Mouse (Mus musculus) T-helper 2 cell (primary cell): Measurements from ENCODE around the gene Gmeb1.
"Not testable (repeated sequence)": the region's sequence is repeated elsewhere in the genome, so short reads cannot be mapped to it uniquely, and the experiment has no call there.

Source experiments
- in situ Hi-C: fragments of 300-600 bp; cut with MboI, MseI; formaldehyde crosslinking; loops from one replicate; pipeline ENCODE4 v1.15.1; 2025; ENCODE audit warnings: high pct_unique_total_duplicates

The Gmeb1 gene

GRCm38 (mm10) chr4:132230422-132230821 is 31.0 kb downstream of the Gmeb1 start:
- in situ Hi-C loops: no loop called here

DNA sequence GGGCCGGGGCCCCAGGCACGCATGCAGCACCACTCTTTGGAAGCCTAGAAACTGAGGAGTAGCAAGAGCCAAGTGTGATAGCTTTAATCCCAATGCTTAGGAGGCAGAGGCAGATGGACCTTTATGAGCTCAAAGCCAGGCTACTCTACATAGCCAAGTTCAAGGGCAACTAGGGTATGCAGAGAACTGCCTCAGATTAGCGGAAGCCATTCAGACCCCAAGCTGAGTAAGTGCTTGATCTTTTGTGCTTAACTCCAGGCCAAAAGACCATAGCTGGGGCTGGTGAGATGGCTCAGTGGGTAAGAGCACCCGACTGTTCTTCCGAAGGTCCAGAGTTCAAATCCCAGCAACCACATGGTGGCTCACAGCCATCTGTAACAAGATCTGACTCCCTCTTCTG is 39.4 kb downstream of the Gmeb1 start:
- in situ Hi-C loops: not testable (repeated sequence)

- in situ Hi-C loops: not testable (repeated sequence)
Measured at GRCm38 (mm10) chr4:132218439-132218838, 43.0 kb downstream of the Gmeb1 start.

- in situ Hi-C loops: no loop called here
Measured at GRCm38 (mm10) chr4:132217781-132218180, 43.6 kb downstream of the Gmeb1 start.

GRCm38 (mm10) chr4:132216602-132217001 is 44.8 kb downstream of the Gmeb1 start:
- in situ Hi-C loops: no loop called here

DNA sequence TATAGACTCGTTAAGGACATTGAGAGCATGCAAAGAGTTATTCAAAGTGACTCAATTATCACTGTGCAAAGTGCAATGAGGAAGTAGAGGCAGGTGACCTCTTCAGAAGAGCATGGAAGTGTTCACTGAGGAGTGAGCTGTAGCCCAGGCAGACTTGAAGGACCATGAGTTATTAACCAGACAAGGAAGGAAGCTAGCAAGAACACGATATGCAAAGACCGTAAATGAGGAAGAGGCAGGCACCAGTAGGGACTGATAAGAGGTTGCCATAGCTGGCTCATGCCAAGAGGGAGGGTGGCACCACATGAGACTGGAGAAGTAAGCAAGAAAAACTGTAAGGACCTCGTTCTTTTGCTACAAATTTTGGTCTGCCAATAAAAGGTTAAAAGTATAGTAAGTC is 46.6 kb downstream of the Gmeb1 start:
- in situ Hi-C loops: no loop called here

GRCm38 (mm10) chr4:132211953-132212734 is 49.3 kb downstream of the Gmeb1 start, which contains the start of gene Ythdf2:
Gene Ythdf2, minus strand, starts transcription at chr4:132212303.
- in situ Hi-C loops: no loop called here

- in situ Hi-C loops: no loop called here
Measured at GRCm38 (mm10) chr4:132211091-132211942, 50.1 kb downstream of the Gmeb1 start.

DNA sequence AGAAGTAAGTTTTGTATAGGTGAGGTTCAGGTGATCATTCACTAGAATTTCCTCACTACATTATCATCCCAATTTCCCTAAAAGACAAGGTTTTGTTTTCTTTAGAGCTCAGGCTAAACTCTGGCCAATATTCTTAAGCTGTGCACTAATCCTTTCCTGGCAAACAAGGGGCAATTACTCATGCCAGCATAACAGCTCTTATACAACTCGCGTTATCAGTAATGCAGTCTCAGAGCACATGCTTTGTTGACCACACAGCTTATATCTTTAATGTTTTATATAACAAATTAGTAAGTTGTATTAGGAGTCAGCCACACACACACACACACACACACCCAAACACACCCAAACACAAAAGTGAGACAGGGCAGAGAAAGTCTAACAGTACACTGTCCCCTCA is 51.1 kb downstream of the Gmeb1 start:
- in situ Hi-C loops: no loop called here

- in situ Hi-C loops: no loop called here
Measured at GRCm38 (mm10) chr4:132209299-132209698, 52.1 kb downstream of the Gmeb1 start.

- in situ Hi-C loops: no loop called here
Measured at GRCm38 (mm10) chr4:132207280-132207679, 54.1 kb downstream of the Gmeb1 start.

DNA sequence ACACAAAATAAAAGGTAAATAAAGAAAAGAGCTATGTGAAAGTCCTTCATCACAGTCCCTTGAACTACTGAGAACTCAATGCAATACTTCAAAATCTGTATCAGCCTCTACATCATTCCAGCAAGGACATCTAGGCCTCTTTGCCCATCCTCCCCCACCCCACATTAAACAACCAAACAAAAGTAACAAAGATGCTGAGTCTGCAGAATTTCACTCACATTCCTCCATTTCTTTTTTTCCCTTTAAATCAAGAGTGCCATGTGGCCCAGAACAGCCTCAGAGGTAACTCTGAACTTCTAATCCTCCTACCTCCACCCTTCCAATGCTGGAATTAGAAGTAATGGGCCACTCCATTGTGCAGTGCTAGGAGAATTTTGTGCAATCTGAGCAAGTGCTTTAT is 62.6 kb downstream of the Gmeb1 start:
- in situ Hi-C loops: no loop called here

DNA sequence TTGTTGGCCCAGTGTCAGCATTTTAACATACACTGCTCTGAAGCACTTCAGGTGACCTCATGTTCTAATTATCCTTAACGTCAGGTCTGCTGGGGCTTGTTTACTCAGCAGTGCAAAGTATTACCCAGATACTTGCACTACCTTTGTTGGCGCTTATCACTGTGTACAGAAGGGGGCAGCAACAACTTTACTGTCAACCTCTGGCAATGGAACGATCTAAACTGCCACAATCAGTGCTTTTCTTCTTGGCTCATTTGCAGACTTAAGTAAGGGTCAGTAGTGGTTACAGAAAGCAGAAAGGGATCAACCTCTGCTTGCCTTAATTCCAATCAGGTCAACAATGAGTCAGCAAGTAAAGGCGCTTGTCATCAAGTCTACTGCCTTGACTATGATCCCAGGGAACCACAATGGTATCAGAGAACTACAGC is 63.1 kb downstream of the Gmeb1 start:
- in situ Hi-C loops: no loop called here

DNA sequence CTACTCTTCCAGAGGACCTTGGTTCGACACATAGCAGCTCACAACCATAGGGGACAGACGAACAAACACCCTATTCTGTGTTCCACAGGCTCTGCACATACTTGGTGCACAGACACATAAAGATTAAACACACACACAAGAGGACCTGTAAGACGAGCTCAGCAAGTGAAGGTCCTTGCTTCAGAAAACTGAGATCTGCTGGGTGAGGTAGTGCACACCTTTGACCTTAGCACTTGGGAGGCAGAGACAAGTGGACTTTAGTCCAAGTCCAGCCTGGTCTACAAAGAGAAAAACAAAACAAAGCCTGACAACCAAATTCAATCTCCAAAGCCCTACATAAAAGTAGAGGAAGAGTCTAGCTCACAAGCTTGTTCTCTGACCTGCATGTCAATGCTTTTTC is 66.4 kb downstream of the Gmeb1 start:
- in situ Hi-C loops: no loop called here

- in situ Hi-C loops: no loop called here
Measured at GRCm38 (mm10) chr4:132194373-132194772, 67.0 kb downstream of the Gmeb1 start.

DNA sequence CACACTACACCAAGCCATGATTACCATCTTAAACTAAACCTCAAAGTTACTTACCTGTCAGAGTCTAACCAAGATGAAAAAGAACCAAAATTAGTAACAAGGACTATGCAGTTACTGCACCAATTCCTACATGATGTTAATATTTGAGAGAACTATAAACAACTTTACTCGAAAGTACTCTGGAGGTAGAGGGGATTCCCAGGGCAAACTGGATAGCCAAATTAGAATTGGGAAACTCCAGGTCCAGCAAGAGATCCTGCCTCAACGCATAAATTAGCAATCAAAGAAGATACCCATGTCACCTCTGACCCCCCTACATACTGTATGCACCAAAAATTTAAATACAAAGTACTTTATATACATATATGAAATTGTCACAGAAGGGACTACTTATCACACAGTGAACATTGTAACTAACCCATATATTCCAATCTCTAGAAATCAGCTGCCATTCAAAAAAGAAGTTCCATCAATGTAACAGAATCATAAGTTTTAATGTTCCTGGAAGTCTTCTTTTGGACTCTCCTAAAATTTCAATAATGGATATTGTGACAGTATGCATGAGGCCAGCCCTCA is 73.5 kb downstream of the Gmeb1 start:
- in situ Hi-C loops: no loop called here

- in situ Hi-C loops: no loop called here
Measured at GRCm38 (mm10) chr4:132183162-132183561, 78.2 kb downstream of the Gmeb1 start.

- in situ Hi-C loops: no loop called here
Measured at GRCm38 (mm10) chr4:132181721-132182658, 79.4 kb downstream of the Gmeb1 start.

DNA sequence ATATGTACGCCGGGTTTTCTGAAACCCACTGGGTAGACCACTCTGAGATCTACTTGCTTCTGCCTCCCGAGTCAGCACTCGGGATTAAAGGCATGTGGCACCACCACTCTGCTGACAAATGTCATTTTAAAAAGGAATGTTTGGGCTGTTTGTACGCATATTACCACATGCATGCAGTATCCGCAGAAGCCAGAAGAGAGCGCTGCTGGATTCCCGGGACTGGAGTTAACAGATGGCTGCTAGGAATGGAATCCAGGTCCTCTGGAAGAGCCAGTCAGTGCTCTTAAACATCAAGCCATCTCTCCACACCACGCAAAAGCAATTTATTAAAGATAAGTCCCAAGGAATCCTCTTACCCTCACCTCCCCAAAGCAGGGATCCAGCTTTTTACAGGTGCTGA is 80.7 kb downstream of the Gmeb1 start:
- in situ Hi-C loops: no loop called here

GRCm38 (mm10) chr4:132178630-132179059 is 82.8 kb downstream of the Gmeb1 start:
- in situ Hi-C loops: no loop called here

DNA sequence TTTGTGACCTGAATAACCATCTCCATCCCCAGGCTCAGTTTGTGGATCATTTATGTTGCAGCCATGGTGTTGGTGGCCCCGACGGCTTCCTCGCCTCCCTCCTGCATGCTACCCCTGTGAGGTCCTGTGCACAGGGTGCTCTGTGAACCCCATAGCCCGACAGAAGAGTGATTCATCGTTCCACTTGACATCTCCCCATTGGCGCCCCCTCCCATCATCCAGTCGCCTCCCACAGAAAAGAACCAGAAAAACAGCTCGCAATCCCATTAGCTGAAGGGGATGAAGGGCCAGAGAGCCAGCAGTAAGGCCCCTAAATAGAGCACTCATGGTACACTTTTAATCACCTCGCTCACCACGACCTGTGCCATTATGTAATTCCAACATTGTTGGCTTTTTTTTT is 84.9 kb downstream of the Gmeb1 start:
- in situ Hi-C loops: no loop called here
